Mouse (Mus musculus) myocyte (in vitro differentiated cells): Measurements from ENCODE around the gene Grid2.

Experiments
- CEBPB ChIP-seq: IDR thresholded peaks from 2 replicates; pipeline ENCODE4 v1.6.1; 2011; ENCODE audit warnings: mild to moderate bottlenecking, moderate library complexity; ENCODE audit not compliant: poor library complexity, insufficient read depth, severe bottlenecking
- E2F4 ChIP-seq: IDR thresholded peaks from one replicate; pipeline ENCODE4 v1.6.1; 2011; ENCODE audit warnings: mild to moderate bottlenecking, control low read depth, moderate library complexity; ENCODE audit not compliant: insufficient read depth
- MYOG ChIP-seq, 3 experiments: IDR thresholded peaks; one replicate each; pipeline ENCODE4 v1.6.1; 2011; ENCODE audit warnings: control low read depth in 2 of 3, low read depth in 2 of 3, mild to moderate bottlenecking in 2 of 3; ENCODE audit not compliant: insufficient read length in 2 of 3, control insufficient read depth in 1 of 3, insufficient read depth in 1 of 3
- POLR2AphosphoS2 ChIP-seq: IDR thresholded peaks from one replicate; pipeline ENCODE4 v1.6.1; 2011; ENCODE audit warnings: low read depth, control low read depth; ENCODE audit not compliant: insufficient read length
- TCF12 ChIP-seq: IDR thresholded peaks from one replicate; pipeline ENCODE4 v1.6.1; 2011; ENCODE audit warnings: mild to moderate bottlenecking, control low read depth; ENCODE audit not compliant: poor library complexity, insufficient read depth, severe bottlenecking

DNA sequence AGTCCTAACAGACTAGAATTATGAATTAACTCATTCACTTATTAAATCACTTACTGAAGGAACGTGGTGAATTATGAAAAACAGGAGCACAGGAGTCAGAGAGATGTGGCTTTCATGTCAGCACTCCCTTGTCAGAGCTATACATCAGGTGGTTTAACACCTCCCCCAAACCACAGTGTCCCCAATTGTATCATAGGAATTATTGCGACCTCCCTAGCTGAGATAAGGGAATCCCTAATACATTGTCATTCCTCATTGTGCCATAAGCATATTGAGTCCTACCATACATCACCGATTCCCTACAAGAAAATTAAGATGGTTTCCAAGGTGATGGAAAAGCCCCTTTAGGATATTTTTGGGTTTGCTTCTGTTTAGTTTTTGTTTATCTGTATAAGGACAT is 1224.2 kb downstream of the Grid2 start:
- TF ChIP-seq MYOG (IDR thresholded peaks at IDR 0.05; ENCODE audit: control insufficient read depth in 1 of 3, insufficient read depth in 1 of 3, insufficient read length in 2 of 3, low read depth in 2 of 3) = no peak
- TF ChIP-seq POLR2AphosphoS2 = no peak
- TF ChIP-seq CEBPB = no peak
- TF ChIP-seq TCF12 = no peak
- no peak for TF ChIP-seq E2F4
